Mouse (Mus musculus) embryonic fibroblast, embryonic 13.5 days (primary cell): Measurements from ENCODE around the gene Sfmbt1.

ENCODE experiments used
- CTCF ChIP-seq: IDR thresholded peaks from 2 replicates; pipeline ENCODE4 v1.5.1; 2011; ENCODE audit warnings: mild to moderate bottlenecking, control low read depth, low read length, moderate library complexity, borderline replicate concordance; ENCODE audit not compliant: insufficient read depth
- POLR2A ChIP-seq: IDR thresholded peaks from 2 replicates; pipeline ENCODE4 v1.6.1; 2011; ENCODE audit warnings: low read depth, mild to moderate bottlenecking, control low read depth, low read length, moderate library complexity

DNA sequence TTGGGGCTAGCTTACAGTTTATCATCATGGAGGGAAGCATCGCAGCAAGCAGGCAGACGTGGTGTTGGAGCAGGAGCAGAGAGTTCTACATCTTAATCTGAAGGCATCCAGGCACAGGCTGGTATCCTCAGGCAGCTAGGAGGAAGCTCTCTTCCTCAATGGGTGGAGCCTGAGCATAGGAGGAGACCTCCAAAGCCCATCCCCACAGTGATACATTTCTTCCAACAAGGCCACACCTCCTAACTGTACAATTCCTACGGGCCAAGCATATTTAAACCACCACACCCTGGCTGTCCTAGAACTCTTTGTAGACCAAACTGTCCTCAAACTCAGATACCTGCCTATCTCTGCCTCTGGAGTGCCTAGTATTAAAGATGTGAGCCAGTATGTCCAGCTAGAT, 29.2 kb downstream of the Sfmbt1 start:
- no peak for TF ChIP-seq POLR2A
- no peak for TF ChIP-seq CTCF
